Mouse (Mus musculus) myocyte (in vitro differentiated cells): ENCODE measurements at regions not wholly inside any gene's neighbourhood (a gene's known extent, or its start where the extent isn't known, plus 50 kb on each side); places are given as distances from the start of the nearest gene placed in this dataset.

Experiments used
- H3K27me3 ChIP-seq: one replicate; pipeline ENCODE4 v1.6.1; 2011; ENCODE audit not compliant: control insufficient read depth, insufficient read depth, insufficient read length
- H3K36me3 ChIP-seq: one replicate; pipeline ENCODE4 v1.6.1; 2011; ENCODE audit not compliant: control insufficient read depth, insufficient read depth
- H3K4me2 ChIP-seq: one replicate; pipeline ENCODE4 v1.6.1; 2011; ENCODE audit warnings: low read depth, control low read depth
- H3K4me3 ChIP-seq: one replicate; pipeline ENCODE4 v1.5.1; 2011; ENCODE audit warnings: mild to moderate bottlenecking, control low read depth, moderate library complexity
- H3K79me2 ChIP-seq: one replicate; pipeline ENCODE4 v1.6.1; 2011; ENCODE audit not compliant: control insufficient read depth, insufficient read depth
- H3ac ChIP-seq: one replicate; pipeline ENCODE4 v1.6.1; 2011; ENCODE audit not compliant: control insufficient read depth, insufficient read length
- CEBPB ChIP-seq: IDR thresholded peaks from 2 replicates; pipeline ENCODE4 v1.6.1; 2011; ENCODE audit warnings: mild to moderate bottlenecking, moderate library complexity; ENCODE audit not compliant: poor library complexity, insufficient read depth, severe bottlenecking
- E2F4 ChIP-seq: IDR thresholded peaks from one replicate; pipeline ENCODE4 v1.6.1; 2011; ENCODE audit warnings: mild to moderate bottlenecking, control low read depth, moderate library complexity; ENCODE audit not compliant: insufficient read depth
- MAX ChIP-seq: IDR thresholded peaks from one replicate; pipeline ENCODE4 v1.6.1; 2011; ENCODE audit warnings: low read depth, mild to moderate bottlenecking, control low read depth
- MYOD1 ChIP-seq, 3 experiments: IDR thresholded peaks; one replicate each; pipeline ENCODE4 v1.6.1; 2011; ENCODE audit warnings: control low read depth in 2 of 3, low read depth in 2 of 3, mild to moderate bottlenecking in 2 of 3, moderate library complexity in 1 of 3; ENCODE audit not compliant: insufficient read length in 2 of 3, control insufficient read depth in 1 of 3
- MYOG ChIP-seq, 3 experiments: IDR thresholded peaks; one replicate each; pipeline ENCODE4 v1.6.1; 2011; ENCODE audit warnings: control low read depth in 2 of 3, low read depth in 2 of 3, mild to moderate bottlenecking in 2 of 3; ENCODE audit not compliant: insufficient read length in 2 of 3, control insufficient read depth in 1 of 3, insufficient read depth in 1 of 3
- POLR2A ChIP-seq: IDR thresholded peaks from one replicate; pipeline ENCODE4 v1.6.1; 2011; ENCODE audit warnings: low read depth, mild to moderate bottlenecking, control low read depth, moderate library complexity; ENCODE audit not compliant: insufficient read length
- POLR2AphosphoS2 ChIP-seq: IDR thresholded peaks from one replicate; pipeline ENCODE4 v1.6.1; 2011; ENCODE audit warnings: low read depth, control low read depth; ENCODE audit not compliant: insufficient read length
- REST ChIP-seq: IDR thresholded peaks from one replicate; pipeline ENCODE4 v1.6.1; 2011; ENCODE audit warnings: mild to moderate bottlenecking, control low read depth, moderate library complexity; ENCODE audit not compliant: insufficient read depth, insufficient read length
- SRF ChIP-seq: IDR thresholded peaks from one replicate; pipeline ENCODE4 v1.6.1; 2011; ENCODE audit warnings: low read depth; ENCODE audit not compliant: control insufficient read depth, insufficient read length
- TCF12 ChIP-seq: IDR thresholded peaks from one replicate; pipeline ENCODE4 v1.6.1; 2011; ENCODE audit warnings: mild to moderate bottlenecking, control low read depth; ENCODE audit not compliant: poor library complexity, insufficient read depth, severe bottlenecking
- TCF3 ChIP-seq: IDR thresholded peaks from one replicate; pipeline ENCODE4 v1.6.1; 2011; ENCODE audit warnings: low read depth, control low read depth; ENCODE audit not compliant: insufficient read length
- USF1 ChIP-seq: IDR thresholded peaks from one replicate; pipeline ENCODE4 v1.6.1; 2011; ENCODE audit warnings: low read depth, mild to moderate bottlenecking, control low read depth, moderate library complexity

GRCm38 (mm10) chr13:101824962-101825361 is 56.9 kb upstream of the Pik3r1 start:
- H3ac ChIP-seq = no peak overlapping the region
- H3K4me2 ChIP-seq = no peak overlapping the region
- no peaks in the 10 kb centered on the region for H3K27me3 ChIP-seq
- no peak for TF ChIP-seq TCF3
- no peak for TF ChIP-seq POLR2A
- TF ChIP-seq SRF = no peak
- no peak for TF ChIP-seq POLR2AphosphoS2
- no peak for TF ChIP-seq MYOD1 (IDR thresholded peaks at IDR 0.05; ENCODE audit: control insufficient read depth in 1 of 3, insufficient read length in 2 of 3, low read depth in 2 of 3)
- TF ChIP-seq MAX = no peak
- TF ChIP-seq E2F4 = no peak
- no peak for TF ChIP-seq CEBPB
- TF ChIP-seq MYOG (IDR thresholded peaks at IDR 0.05; ENCODE audit: control insufficient read depth in 1 of 3, insufficient read depth in 1 of 3, insufficient read length in 2 of 3, low read depth in 2 of 3) = no peak
- TF ChIP-seq TCF12 = no peak
- TF ChIP-seq REST = no peak
- TF ChIP-seq USF1 = no peak
- H3K36me3 ChIP-seq = no peaks in the 10 kb centered on the region
- no peak overlapping the region for H3K4me3 ChIP-seq
- no peaks in the 10 kb centered on the region for H3K79me2 ChIP-seq

- Histone ChIP-seq H3K4me2 (no peak overlapping the region), H3K27me3 (no peaks in the 10 kb centered on the region), H3K36me3 (no peaks in the 10 kb centered on the region), H3ac (no peak overlapping the region), H3K79me2 (no peaks in the 10 kb centered on the region), H3K4me3 (no peak overlapping the region)
- TF ChIP-seq SRF (no peak), USF1 (no peak), CEBPB (no peak), TCF3 (no peak), TCF12 (no peak), REST (no peak), MAX (no peak), POLR2AphosphoS2 (no peak), MYOG (IDR thresholded peaks at IDR 0.05; ENCODE audit: control insufficient read depth in 1 of 3, insufficient read depth in 1 of 3, insufficient read length in 2 of 3, low read depth in 2 of 3) (no peak), E2F4 (no peak), POLR2A (no peak), MYOD1 (IDR thresholded peaks at IDR 0.05; ENCODE audit: control insufficient read depth in 1 of 3, insufficient read length in 2 of 3, low read depth in 2 of 3) (no peak)
Measured at GRCm38 (mm10) chr13:101831872-101832629, 64.0 kb upstream of the Pik3r1 start.

GRCm38 (mm10) chr13:101834546-101834945 is 66.5 kb upstream of the Pik3r1 start:
- H3ac ChIP-seq = no peak overlapping the region
- no peak overlapping the region for H3K4me3 ChIP-seq
- H3K79me2 ChIP-seq = no peaks in the 10 kb centered on the region
- TF ChIP-seq USF1 = no peak
- no peak for TF ChIP-seq TCF3
- TF ChIP-seq POLR2AphosphoS2 = no peak
- no peak for TF ChIP-seq TCF12
- no peak for TF ChIP-seq SRF
- no peak for TF ChIP-seq POLR2A
- no peak for TF ChIP-seq MAX
- TF ChIP-seq CEBPB = no peak
- no peak for TF ChIP-seq E2F4
- TF ChIP-seq MYOG (IDR thresholded peaks at IDR 0.05; ENCODE audit: control insufficient read depth in 1 of 3, insufficient read depth in 1 of 3, insufficient read length in 2 of 3, low read depth in 2 of 3) = no peak
- TF ChIP-seq REST = no peak
- TF ChIP-seq MYOD1 (IDR thresholded peaks at IDR 0.05; ENCODE audit: control insufficient read depth in 1 of 3, insufficient read length in 2 of 3, low read depth in 2 of 3) = no peak
- H3K4me2 ChIP-seq = no peak overlapping the region
- H3K27me3 ChIP-seq = no peaks in the 10 kb centered on the region
- no peaks in the 10 kb centered on the region for H3K36me3 ChIP-seq

GRCm38 (mm10) chr13:101836992-101837391 is 69.0 kb upstream of the Pik3r1 start:
- Histone ChIP-seq H3K4me2 (no peak overlapping the region), H3K4me3 (no peak overlapping the region), H3ac (no peak overlapping the region), H3K27me3 (no peaks in the 10 kb centered on the region), H3K36me3 (no peaks in the 10 kb centered on the region), H3K79me2 (no peaks in the 10 kb centered on the region)
- TF ChIP-seq E2F4 (no peak), REST (no peak), CEBPB (no peak), USF1 (no peak), SRF (no peak), MYOG (IDR thresholded peaks at IDR 0.05; ENCODE audit: control insufficient read depth in 1 of 3, insufficient read depth in 1 of 3, insufficient read length in 2 of 3, low read depth in 2 of 3) (no peak), TCF12 (no peak), POLR2AphosphoS2 (no peak), MYOD1 (IDR thresholded peaks at IDR 0.05; ENCODE audit: control insufficient read depth in 1 of 3, insufficient read length in 2 of 3, low read depth in 2 of 3) (no peak), POLR2A (no peak), MAX (no peak), TCF3 (no peak)
